ENCODE assay signal across 21 mouse cellular contexts in genomic region chr5:53636795-53637194, GRCm38 (mm10).
DNase-seq lines count a peak whose midpoint lies in the region; ATAC-seq and TF ChIP-seq lines count a peak whose summit lies in the region.
"Had no signal": no experiment of that assay in that cellular context is flagged by ENCODE, and none has a peak within 500 bp of the region (broad histone marks: within the 10 kb centered on the region; RNA-seq: fewer than 3 reads in every experiment).

No protein-coding gene starts in this region.

- H3K4me3 ChIP-seq in ES-Bruce4 (ENCODE audit: low read depth, low read length) (no peak overlapping the region), G1E (ENCODE audit: low read depth, low read length) (no peak overlapping the region)
- H3K4me3 ChIP-seq in liver, embryonic 13.5 days (replicated peaks), result no peak overlapping the region
- H3K4me3 ChIP-seq in heart, adult 2 months, result no peak overlapping the region
- H3K4me3 ChIP-seq in heart, embryonic 10.5 days, result no peak overlapping the region
- H3K4me3 ChIP-seq: embryonic facial prominence, embryonic 12.5 days; forebrain, embryonic 15.5 days; heart, embryonic 15.5 days; hindbrain, embryonic 10.5 days; hindbrain, embryonic 15.5 days had no signal

- no peak overlapping the region for H3K9ac ChIP-seq in ES-Bruce4 (ENCODE audit: low read depth, poor library complexity, severe bottlenecking)
- no peak overlapping the region for H3K9ac ChIP-seq in liver, embryonic 13.5 days
- no peak overlapping the region for H3K9ac ChIP-seq in heart, adult 2 months (ENCODE audit: low read depth, low read length)
- H3K9ac ChIP-seq: embryonic facial prominence, embryonic 12.5 days; forebrain, embryonic 15.5 days; heart, embryonic 15.5 days; hindbrain, embryonic 15.5 days had no signal

- 0 out of 2 replicates have a peak overlapping the region, but pooled peaks have one; percentile 44 for H3K27ac ChIP-seq in ES-Bruce4 (ENCODE audit: insufficient read depth, low read length)
- H3K27ac ChIP-seq in liver, embryonic 13.5 days, result peak overlapping the region; percentile 66
- H3K27ac ChIP-seq in heart, adult 2 months, result no peak overlapping the region
- H3K27ac ChIP-seq in heart, embryonic 10.5 days, result no peak overlapping the region
- H3K27ac ChIP-seq: embryonic facial prominence, embryonic 12.5 days; forebrain, embryonic 15.5 days; heart, embryonic 15.5 days; hindbrain, embryonic 10.5 days; hindbrain, embryonic 15.5 days had no signal

- WGBS in liver, embryonic 13.5 days (ENCODE audit: insufficient replicate concordance), result 16% methylated on average over 3 of the region's 3 CpGs
- 48% methylated on average over 3 of the region's 3 CpGs for WGBS in heart, adult 2 months
- WGBS in heart, embryonic 10.5 days, result 46% methylated on average over 3 of the region's 3 CpGs

- TF ChIP-seq CTCF in ES-Bruce4 (IDR thresholded peaks at IDR 0.05; ENCODE audit: low read depth, low read length), result no peak
- TF ChIP-seq CTCF in G1E (IDR thresholded peaks at IDR 0.05; ENCODE audit: low read depth, low read length), result no peak
- TF ChIP-seq CTCF in heart, adult 2 months (IDR thresholded peaks at IDR 0.05), result no peak

- intact Hi-C loops in heart, adult 2 months (cut with DNase I), result no loop called here

- TF ChIP-seq POLR2A in ES-Bruce4 (IDR thresholded peaks at IDR 0.05; ENCODE audit: insufficient read depth, low read length), result no peak
- TF ChIP-seq POLR2A in heart, adult 2 months (IDR thresholded peaks at IDR 0.05; ENCODE audit: insufficient read depth, low read depth, low read length), result no peak

- TF ChIP-seq EP300 in ES-Bruce4 (IDR thresholded peaks at IDR 0.05; ENCODE audit: insufficient read depth, low read depth, low read length), result no peak
- TF ChIP-seq EP300 in heart, adult 2 months (IDR thresholded peaks at IDR 0.05; ENCODE audit: insufficient read depth, low read depth, low read length), result no peak

- H3K79me2 ChIP-seq in heart, adult 2 months (replicated peaks; ENCODE audit: control insufficient read depth, insufficient read depth, low read length), result no peaks in the 10 kb centered on the region

- H3K4me2 ChIP-seq in liver, embryonic 13.5 days, result peak overlapping the region; percentile 23; the same call in 1 of the 2 replicates
- H3K4me2 ChIP-seq: embryonic facial prominence, embryonic 12.5 days; forebrain, embryonic 15.5 days; heart, embryonic 11.5 days; heart, embryonic 15.5 days; hindbrain, embryonic 15.5 days had no signal

- peaks cover 32% of the 10 kb centered on the region for H3K36me3 ChIP-seq in ES-Bruce4 (ENCODE audit: control insufficient read depth, insufficient read depth, low read length, poor library complexity, severe bottlenecking)
- peaks cover 20% of the 10 kb centered on the region for H3K36me3 ChIP-seq in G1E (replicated peaks)
- H3K36me3 ChIP-seq in liver, embryonic 13.5 days, result no peaks in the 10 kb centered on the region
- H3K36me3 ChIP-seq in heart, adult 2 months (ENCODE audit: control insufficient read depth, insufficient read depth, low read length), result no peaks in the 10 kb centered on the region; the same call in 1 of the 2 replicates
- no peaks in the 10 kb centered on the region for H3K36me3 ChIP-seq in heart, embryonic 10.5 days
- H3K36me3 ChIP-seq: embryonic facial prominence, embryonic 12.5 days; forebrain, embryonic 15.5 days; heart, embryonic 15.5 days; hindbrain, embryonic 15.5 days had no signal

- DNase-seq in G1E (ENCODE audit: low spot score), result no peak
- DNase-seq in c-Kit-positive CD71-positive TER-119-negative erythroid progenitor cells, embryonic 14.5 days (ENCODE audit: low read depth), result peak; percentile 65
- DNase-seq in liver, embryonic 13.5 days, result peak; percentile 39
- no peak for DNase-seq in lung, postnatal 14 days
- DNase-seq in heart, adult 2 months, result no peak
- no peak for DNase-seq in kidney, adult 11 months
- no peak for DNase-seq in heart, embryonic 10.5 days (ENCODE audit: low spot score)
- DNase-seq: adrenal gland, adult 2 months; adrenal gland, postnatal 25 days; cerebellum, adult 11-12 months; cerebellum, adult 9-10 months; cerebellum, postnatal 25 days; gastrocnemius, postnatal 25 days; heart, postnatal 14 days had no signal

- H3K9me3 ChIP-seq in ES-Bruce4 (replicated peaks; ENCODE audit: control insufficient read depth, insufficient read depth, low read length, poor library complexity, severe bottlenecking) (no peaks in the 10 kb centered on the region), G1E (replicated peaks) (no peaks in the 10 kb centered on the region)
- no peaks in the 10 kb centered on the region for H3K9me3 ChIP-seq in liver, embryonic 13.5 days (replicated peaks)
- no peaks in the 10 kb centered on the region for H3K9me3 ChIP-seq in heart, embryonic 10.5 days
- H3K9me3 ChIP-seq: embryonic facial prominence, embryonic 12.5 days; forebrain, embryonic 15.5 days; heart, embryonic 15.5 days; hindbrain, embryonic 10.5 days; hindbrain, embryonic 15.5 days had no signal

- no peaks in the 10 kb centered on the region for H3K27me3 ChIP-seq in ES-Bruce4 (ENCODE audit: control insufficient read depth, insufficient read depth, low read length, poor library complexity, severe bottlenecking)
- no peaks in the 10 kb centered on the region for H3K27me3 ChIP-seq in G1E (ENCODE audit: insufficient read depth, low read length)
- H3K27me3 ChIP-seq in liver, embryonic 13.5 days, result no peaks in the 10 kb centered on the region
- H3K27me3 ChIP-seq in heart, adult 2 months (ENCODE audit: control insufficient read depth, insufficient read depth, low read length), result no peaks in the 10 kb centered on the region
- H3K27me3 ChIP-seq in heart, embryonic 10.5 days (ENCODE audit: insufficient read depth, poor library complexity, severe bottlenecking), result no peaks in the 10 kb centered on the region
- H3K27me3 ChIP-seq: embryonic facial prominence, embryonic 12.5 days; forebrain, embryonic 15.5 days; heart, embryonic 15.5 days; hindbrain, embryonic 15.5 days had no signal

- ATAC-seq in G1E (ENCODE audit: extremely low read depth, insufficient number of reproducible peaks, low FRiP score, poor library complexity, severe bottlenecking), result peak; percentile 41
- ATAC-seq in liver, embryonic 13.5 days (ENCODE audit: low read depth), result peak; percentile 83
- ATAC-seq: forebrain, embryonic 15.5 days had no signal

- H3K4me1 ChIP-seq in ES-Bruce4 (ENCODE audit: control insufficient read depth, insufficient read depth, low read length) (no peaks in the 10 kb centered on the region), G1E (ENCODE audit: insufficient read depth, low read depth, low read length) (peaks cover 39% of the 10 kb centered on the region)
- peaks cover 27% of the 10 kb centered on the region for H3K4me1 ChIP-seq in liver, embryonic 13.5 days (replicated peaks)
- no peaks in the 10 kb centered on the region for H3K4me1 ChIP-seq in heart, adult 2 months (ENCODE audit: control insufficient read depth, insufficient read depth, low read length)
- peaks cover 8% of the 10 kb centered on the region; the same call in 1 of the 2 replicates for H3K4me1 ChIP-seq in heart, embryonic 10.5 days
- H3K4me1 ChIP-seq: embryonic facial prominence, embryonic 12.5 days; forebrain, embryonic 15.5 days; heart, embryonic 15.5 days; hindbrain, embryonic 10.5 days; hindbrain, embryonic 15.5 days had no signal

Comparison
In these comparisons a context has a peak if more than half of its experiments do, and no peak if none do; other contexts are left out.
1. H3K27ac ChIP-seq: peak in ES-Bruce4 (single experiment) and liver, embryonic 13.5 days (single experiment); none in heart, adult 2 months (single experiment) and heart, embryonic 10.5 days (single experiment).
2. DNase-seq: peak in c-Kit-positive CD71-positive TER-119-negative erythroid progenitor cells, embryonic 14.5 days (single experiment) and liver, embryonic 13.5 days (single experiment); none in G1E (single experiment), lung, postnatal 14 days (single experiment), heart, adult 2 months (0 of 2), kidney, adult 11 months (single experiment) and heart, embryonic 10.5 days (single experiment).